30 mouse cellular contexts compared by ENCODE assay signal in genomic region chr2:72120211-72120610, GRCm38 (mm10).
DNase-seq lines count a peak whose midpoint lies in the region; ATAC-seq lines count a peak whose summit lies in the region.
"Had no signal": no experiment of that assay in that cellular context is flagged by ENCODE, and none has a peak within 500 bp of the region (broad histone marks: within the 10 kb centered on the region; RNA-seq: fewer than 3 reads in every experiment).

No protein-coding gene starts in this region.

- H3K36me3 ChIP-seq in lung, embryonic 16.5 days (ENCODE audit: control insufficient read depth, insufficient read depth, low read length), result no peaks in the 10 kb centered on the region
- H3K36me3 ChIP-seq: forebrain, embryonic 15.5 days; heart, embryonic 10.5 days; heart, embryonic 15.5 days; hindbrain, embryonic 12.5 days; kidney, embryonic 15.5 days; limb, embryonic 13.5 days; liver, embryonic 13.5 days; midbrain, embryonic 10.5 days had no signal

- WGBS in lung, embryonic 16.5 days, result 54% methylated on average over 6 of the region's 6 CpGs

- H3K27me3 ChIP-seq in lung, embryonic 16.5 days (ENCODE audit: control insufficient read depth, insufficient read depth, low read depth, low read length), result no peaks in the 10 kb centered on the region
- H3K27me3 ChIP-seq: CH12.LX; forebrain, embryonic 15.5 days; heart, embryonic 15.5 days; kidney, embryonic 15.5 days; limb, embryonic 13.5 days; liver, embryonic 13.5 days had no signal

- peaks cover 22% of the 10 kb centered on the region for H3K4me1 ChIP-seq in lung, embryonic 16.5 days (replicated peaks; ENCODE audit: control insufficient read depth, insufficient read depth, low read length)

- H3K9me3 ChIP-seq in lung, embryonic 16.5 days (ENCODE audit: control insufficient read depth, low read length), result no peaks in the 10 kb centered on the region
- H3K9me3 ChIP-seq: forebrain, embryonic 15.5 days; heart, embryonic 10.5 days; heart, embryonic 15.5 days; hindbrain, embryonic 12.5 days; kidney, embryonic 15.5 days; limb, embryonic 13.5 days; liver, embryonic 13.5 days; midbrain, embryonic 10.5 days had no signal

- no peak overlapping the region for H3K4me2 ChIP-seq in lung, embryonic 16.5 days (ENCODE audit: low read depth, low read length)
- H3K4me2 ChIP-seq: forebrain, embryonic 15.5 days; heart, embryonic 15.5 days; hindbrain, embryonic 12.5 days; kidney, embryonic 15.5 days; limb, embryonic 13.5 days; liver, embryonic 13.5 days had no signal

- DNase-seq in fat pad, adult 2 months (ENCODE audit: extremely low read depth, low read depth, low spot score), result peak; percentile 30
- peak; percentile 88 for DNase-seq in lung, postnatal 36 days
- DNase-seq in right cerebral cortex, adult 18-20 months, result no peak
- DNase-seq in spleen, postnatal 4 days (ENCODE audit: low spot score in 2 of 2), result no peak
- no peak for DNase-seq in adrenal gland, postnatal 4 days (ENCODE audit: low spot score in 2 of 2)
- DNase-seq: adrenal gland, adult 2 months; adrenal gland, postnatal 36 days; cerebellum, adult 2 months; cerebellum, postnatal 14 days; gastrocnemius, adult 2 months; kidney, adult 11 months; kidney, postnatal 36 days; liver, embryonic 13.5 days; spleen, adult 18-20 months; thymus, postnatal 4 days had no signal

- ATAC-seq in granulocyte monocyte progenitor cell, adult 5-6 weeks (replicated peaks; ENCODE audit: poor library complexity, severe bottlenecking), result peak; percentile 55
- ATAC-seq in lung, embryonic 16.5 days (ENCODE audit: low read depth), result peak; percentile 84
- ATAC-seq: activated CD4-positive, CD25-positive, alpha-beta regulatory T cell, adult 4 months; forebrain, embryonic 15.5 days; inflammation-experienced regulatory T-cells, adult 6 months; midbrain, embryonic 16.5 days had no signal

- no peak overlapping the region for H3K4me3 ChIP-seq in lung, embryonic 16.5 days (ENCODE audit: low read length)
- H3K4me3 ChIP-seq: forebrain, embryonic 15.5 days; gastrocnemius, adult 2 months; heart, embryonic 10.5 days; heart, embryonic 15.5 days; hindbrain, embryonic 12.5 days; kidney, embryonic 15.5 days; layer of hippocampus, adult 2 months; limb, embryonic 13.5 days; liver, embryonic 13.5 days; midbrain, embryonic 10.5 days had no signal

- H3K9ac ChIP-seq in lung, embryonic 16.5 days (ENCODE audit: low read length), result no peak overlapping the region
- H3K9ac ChIP-seq: forebrain, embryonic 15.5 days; heart, embryonic 15.5 days; hindbrain, embryonic 12.5 days; kidney, embryonic 15.5 days; limb, embryonic 13.5 days; liver, embryonic 13.5 days had no signal

- peak overlapping the region; percentile 87 for H3K27ac ChIP-seq in lung, embryonic 16.5 days (ENCODE audit: low read length)
- H3K27ac ChIP-seq: forebrain, embryonic 15.5 days; gastrocnemius, adult 2 months; heart, embryonic 10.5 days; heart, embryonic 15.5 days; hindbrain, embryonic 12.5 days; kidney, embryonic 15.5 days; layer of hippocampus, adult 2 months; limb, embryonic 13.5 days; liver, embryonic 13.5 days; macrophage; midbrain, embryonic 10.5 days had no signal

Comparison
In these comparisons a context has a peak if more than half of its experiments do, and no peak if none do; other contexts are left out.
1. DNase-seq: peak in fat pad, adult 2 months (single experiment) and lung, postnatal 36 days (single experiment); none in right cerebral cortex, adult 18-20 months (single experiment), spleen, postnatal 4 days (0 of 2) and adrenal gland, postnatal 4 days (0 of 2).